26 mouse cellular contexts compared by ENCODE assay signal in the genomic region with DNA sequence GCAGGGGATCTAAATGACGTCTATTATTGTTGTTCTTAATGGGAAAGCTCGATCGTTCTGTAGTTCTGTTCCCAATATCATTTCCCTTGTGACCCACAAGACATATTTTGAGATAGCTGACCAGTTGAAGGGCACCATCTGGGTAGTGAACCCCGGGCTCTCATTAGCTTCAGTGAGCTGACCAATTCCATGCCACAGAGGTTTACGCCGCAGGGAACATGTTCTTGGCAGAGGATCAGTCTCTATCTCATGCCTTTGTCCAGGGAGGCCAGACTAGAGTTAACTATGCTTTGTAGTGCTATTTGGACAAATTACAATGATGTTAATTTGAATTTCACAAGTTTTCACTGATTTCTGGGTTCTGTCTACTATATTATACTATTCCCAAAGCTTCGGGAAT.
DNase-seq lines count a peak whose midpoint lies in the region; ATAC-seq and TF ChIP-seq lines count a peak whose summit lies in the region.
"Had no signal": no experiment of that assay in that cellular context is flagged by ENCODE, and none has a peak within 500 bp of the region (broad histone marks: within the 10 kb centered on the region; RNA-seq: fewer than 3 reads in every experiment).

No protein-coding gene starts in this region.

- ATAC-seq in forebrain, embryonic 16.5 days: 0 out of 2 replicates have a peak, but pooled peaks have one; percentile 23
- ATAC-seq in forebrain, embryonic 15.5 days (replicated peaks): no peak
- no peak for ATAC-seq in heart, postnatal 0 days (ENCODE audit: insufficient read depth, low read depth)
- ATAC-seq in midbrain, postnatal 0 days (ENCODE audit: low FRiP score): no peak
- ATAC-seq in midbrain, embryonic 16.5 days: no peak
- ATAC-seq: forebrain, embryonic 14.5 days; intestine, embryonic 15.5 days; Patski had no signal

- no peaks in the 10 kb centered on the region for H3K36me3 ChIP-seq in forebrain, embryonic 16.5 days (ENCODE audit: control insufficient read depth, insufficient read depth)
- H3K36me3 ChIP-seq in forebrain, embryonic 15.5 days: no peaks in the 10 kb centered on the region
- H3K36me3 ChIP-seq in heart, postnatal 0 days (replicated peaks; ENCODE audit: control insufficient read depth, insufficient read depth, low read length): no peaks in the 10 kb centered on the region
- no peaks in the 10 kb centered on the region for H3K36me3 ChIP-seq in midbrain, postnatal 0 days (ENCODE audit: insufficient read depth, low read length)
- no peaks in the 10 kb centered on the region for H3K36me3 ChIP-seq in midbrain, embryonic 16.5 days (ENCODE audit: control insufficient read depth, insufficient read depth, low read length)
- H3K36me3 ChIP-seq: embryonic facial prominence, embryonic 12.5 days; embryonic facial prominence, embryonic 15.5 days; heart, embryonic 10.5 days; heart, embryonic 15.5 days; hindbrain, embryonic 15.5 days; intestine, embryonic 15.5 days had no signal

- TF ChIP-seq EP300 in heart, postnatal 0 days (IDR thresholded peaks at IDR 0.05; ENCODE audit: low read depth): no peak

- no peak overlapping the region for H3K4me2 ChIP-seq in forebrain, embryonic 16.5 days (ENCODE audit: low read length)
- H3K4me2 ChIP-seq in forebrain, embryonic 15.5 days (replicated peaks): no peak overlapping the region
- H3K4me2 ChIP-seq in heart, postnatal 0 days (ENCODE audit: low read depth, low read length): no peak overlapping the region
- no peak overlapping the region for H3K4me2 ChIP-seq in midbrain, postnatal 0 days (ENCODE audit: low read depth, low read length, poor library complexity, severe bottlenecking)
- no peak overlapping the region for H3K4me2 ChIP-seq in midbrain, embryonic 16.5 days (ENCODE audit: low read length)
- H3K4me2 ChIP-seq: embryonic facial prominence, embryonic 12.5 days; embryonic facial prominence, embryonic 15.5 days; heart, embryonic 15.5 days; hindbrain, embryonic 15.5 days; intestine, embryonic 15.5 days had no signal

- H3K9ac ChIP-seq in forebrain, embryonic 16.5 days (replicated peaks; ENCODE audit: low read depth, low read length): no peak overlapping the region
- H3K9ac ChIP-seq in forebrain, embryonic 15.5 days (replicated peaks): no peak overlapping the region
- H3K9ac ChIP-seq in heart, postnatal 0 days (replicated peaks; ENCODE audit: low read depth, low read length): no peak overlapping the region
- H3K9ac ChIP-seq in midbrain, postnatal 0 days (replicated peaks; ENCODE audit: low read length, poor library complexity, severe bottlenecking): no peak overlapping the region
- no peak overlapping the region for H3K9ac ChIP-seq in midbrain, embryonic 16.5 days (ENCODE audit: low read depth, low read length)
- H3K9ac ChIP-seq: embryonic facial prominence, embryonic 12.5 days; embryonic facial prominence, embryonic 15.5 days; heart, embryonic 15.5 days; hindbrain, embryonic 15.5 days; intestine, embryonic 15.5 days had no signal

- no peak overlapping the region for H3K27ac ChIP-seq in forebrain, embryonic 16.5 days (ENCODE audit: low read length)
- H3K27ac ChIP-seq in forebrain, embryonic 15.5 days (replicated peaks): no peak overlapping the region
- no peak overlapping the region for H3K27ac ChIP-seq in heart, postnatal 0 days (ENCODE audit: low read depth)
- no peak overlapping the region for H3K27ac ChIP-seq in midbrain, postnatal 0 days (ENCODE audit: low read depth, low read length)
- H3K27ac ChIP-seq in midbrain, embryonic 16.5 days (ENCODE audit: low read length): no peak overlapping the region
- H3K27ac ChIP-seq: embryonic facial prominence, embryonic 12.5 days; embryonic facial prominence, embryonic 15.5 days; heart, embryonic 10.5 days; heart, embryonic 15.5 days; hindbrain, embryonic 15.5 days; intestine, embryonic 15.5 days had no signal

- H3K9me3 ChIP-seq in forebrain, embryonic 16.5 days (ENCODE audit: control insufficient read depth, low read length): no peaks in the 10 kb centered on the region
- no peaks in the 10 kb centered on the region for H3K9me3 ChIP-seq in forebrain, embryonic 15.5 days
- H3K9me3 ChIP-seq in heart, postnatal 0 days (replicated peaks; ENCODE audit: control insufficient read depth, low read length): no peaks in the 10 kb centered on the region
- no peaks in the 10 kb centered on the region for H3K9me3 ChIP-seq in midbrain, postnatal 0 days (ENCODE audit: low read length)
- no peaks in the 10 kb centered on the region for H3K9me3 ChIP-seq in midbrain, embryonic 16.5 days (replicated peaks; ENCODE audit: control insufficient read depth, low read length, poor library complexity, severe bottlenecking)
- H3K9me3 ChIP-seq: embryonic facial prominence, embryonic 12.5 days; embryonic facial prominence, embryonic 15.5 days; heart, embryonic 10.5 days; heart, embryonic 15.5 days; hindbrain, embryonic 15.5 days; intestine, embryonic 15.5 days had no signal

- peak; percentile 52 to 65 for DNase-seq in cerebellum, postnatal 10 days
- no peak for DNase-seq in cerebellum, adult 11-12 months
- DNase-seq in heart, postnatal 0 days (ENCODE audit: low spot score): peak; percentile 20
- no peak for DNase-seq in heart, adult 8-10 months (ENCODE audit: low spot score)
- DNase-seq in midbrain, postnatal 0 days (ENCODE audit: low spot score): peak; percentile 46
- DNase-seq: adrenal gland, adult 2 months; adrenal gland, postnatal 14 days; cerebellum, adult 11 months; cerebellum, adult 9-10 months; gastrocnemius, postnatal 10 days; gastrocnemius, postnatal 36 days; heart, postnatal 14 days; heart, postnatal 4 days; kidney, adult 11 months; kidney, adult 8-10 months had no signal

- no peak overlapping the region for H3K4me3 ChIP-seq in forebrain, embryonic 16.5 days (replicated peaks; ENCODE audit: low read length)
- H3K4me3 ChIP-seq in forebrain, embryonic 15.5 days: no peak overlapping the region
- H3K4me3 ChIP-seq in heart, postnatal 0 days (ENCODE audit: low read depth, low read length): no peak overlapping the region
- no peak overlapping the region for H3K4me3 ChIP-seq in midbrain, postnatal 0 days (ENCODE audit: low read depth, low read length)
- no peak overlapping the region for H3K4me3 ChIP-seq in midbrain, embryonic 16.5 days (ENCODE audit: low read depth, low read length)
- H3K4me3 ChIP-seq: embryonic facial prominence, embryonic 12.5 days; embryonic facial prominence, embryonic 15.5 days; heart, embryonic 10.5 days; heart, embryonic 15.5 days; hindbrain, embryonic 15.5 days; intestine, embryonic 15.5 days had no signal

- TF ChIP-seq CTCF in heart, postnatal 0 days (IDR thresholded peaks at IDR 0.05; ENCODE audit: low read depth): no peak
- no peak for TF ChIP-seq CTCF in midbrain, postnatal 0 days (IDR thresholded peaks at IDR 0.05)

- 0 out of 2 replicates have a peak, but pooled peaks cover 3% of the 10 kb centered on the region for H3K27me3 ChIP-seq in forebrain, embryonic 16.5 days (replicated peaks; ENCODE audit: control insufficient read depth, insufficient read depth, low read length)
- no peaks in the 10 kb centered on the region for H3K27me3 ChIP-seq in forebrain, embryonic 15.5 days
- H3K27me3 ChIP-seq in heart, postnatal 0 days (ENCODE audit: control insufficient read depth, insufficient read depth, low read length): no peaks in the 10 kb centered on the region
- no peaks in the 10 kb centered on the region for H3K27me3 ChIP-seq in midbrain, postnatal 0 days (ENCODE audit: insufficient read depth, low read length)
- no peaks in the 10 kb centered on the region for H3K27me3 ChIP-seq in midbrain, embryonic 16.5 days (ENCODE audit: control insufficient read depth, insufficient read depth, low read depth, low read length)
- H3K27me3 ChIP-seq: embryonic facial prominence, embryonic 12.5 days; embryonic facial prominence, embryonic 15.5 days; heart, embryonic 15.5 days; hindbrain, embryonic 15.5 days had no signal

- H3K4me1 ChIP-seq in forebrain, embryonic 16.5 days (replicated peaks; ENCODE audit: control insufficient read depth, insufficient read depth, low read length): no peaks in the 10 kb centered on the region
- 0 out of 2 replicates have a peak, but pooled peaks cover 2% of the 10 kb centered on the region for H3K4me1 ChIP-seq in forebrain, embryonic 15.5 days
- H3K4me1 ChIP-seq in heart, postnatal 0 days (ENCODE audit: control insufficient read depth, insufficient read depth): no peaks in the 10 kb centered on the region
- no peaks in the 10 kb centered on the region for H3K4me1 ChIP-seq in midbrain, postnatal 0 days (ENCODE audit: insufficient read depth, low read length)
- no peaks in the 10 kb centered on the region for H3K4me1 ChIP-seq in midbrain, embryonic 16.5 days (ENCODE audit: control insufficient read depth, insufficient read depth, low read length)
- H3K4me1 ChIP-seq: embryonic facial prominence, embryonic 12.5 days; heart, embryonic 10.5 days; heart, embryonic 15.5 days; hindbrain, embryonic 15.5 days; intestine, embryonic 15.5 days had no signal

- WGBS in forebrain, embryonic 16.5 days: 53% methylated on average over 7 of the region's 7 CpGs
- WGBS in forebrain, embryonic 15.5 days: 53% methylated on average over 7 of the region's 7 CpGs
- WGBS in heart, postnatal 0 days: 63% methylated on average over 7 of the region's 7 CpGs
- 73% methylated on average over 7 of the region's 7 CpGs for WGBS in midbrain, postnatal 0 days
- WGBS in midbrain, embryonic 16.5 days: 73% methylated on average over 7 of the region's 7 CpGs

Comparison
In these comparisons a context has a peak if more than half of its experiments do, and no peak if none do; other contexts are left out.
1. DNase-seq: peak in cerebellum, postnatal 10 days (2 of 2), heart, postnatal 0 days (single experiment) and midbrain, postnatal 0 days (single experiment); none in cerebellum, adult 11-12 months (single experiment) and heart, adult 8-10 months (single experiment).